Mouse (Mus musculus) neural tube, embryonic 15.5 days (tissue): ENCODE measurements at regions not wholly inside any gene's neighbourhood (a gene's known extent, or its start where the extent isn't known, plus 50 kb on each side); places are given as distances from the start of the nearest gene placed in this dataset.

Experiments
- ATAC-seq: fragments of 200-750 bp; cut with Nextera tagmentation; 2 replicates; pipeline ENCODE4 v1.8.0; 2017; ENCODE audit warnings: mild to moderate bottlenecking, moderate TSS enrichment, moderate library complexity; ENCODE audit not compliant: low FRiP score
- H3K27ac ChIP-seq: fragments of 300-500 bp; sonication (generic); replicated peaks from 2 replicates; pipeline ENCODE4 v1.5.1; 2015; ENCODE audit warnings: mild to moderate bottlenecking, inconsistent platforms
- H3K27me3 ChIP-seq: fragments of 300-500 bp; sonication (generic); replicated peaks from 2 replicates; pipeline ENCODE4 v1.6.1; 2015; ENCODE audit warnings: inconsistent platforms
- H3K36me3 ChIP-seq: fragments of 300-500 bp; sonication (generic); 2 replicates; pipeline ENCODE4 v1.6.1; 2015; ENCODE audit warnings: inconsistent platforms
- H3K4me1 ChIP-seq: fragments of 300-500 bp; sonication (generic); 2 replicates; pipeline ENCODE4 v1.6.1; 2015; ENCODE audit warnings: inconsistent platforms
- H3K4me2 ChIP-seq: fragments of 300-500 bp; sonication (generic); 2 replicates; pipeline ENCODE4 v1.6.1; 2015; ENCODE audit warnings: inconsistent platforms, mild to moderate bottlenecking, moderate library complexity
- H3K4me3 ChIP-seq: fragments of 300-500 bp; sonication (generic); replicated peaks from 2 replicates; pipeline ENCODE4 v1.5.1; 2015; ENCODE audit warnings: mild to moderate bottlenecking, inconsistent platforms
- H3K9ac ChIP-seq: fragments of 300-500 bp; sonication (generic); replicated peaks from 2 replicates; pipeline ENCODE4 v1.6.1; 2015; ENCODE audit warnings: mild to moderate bottlenecking, inconsistent platforms
- H3K9me3 ChIP-seq: fragments of 300-500 bp; sonication (generic); replicated peaks from 2 replicates; pipeline ENCODE4 v1.6.1; 2016; ENCODE audit warnings: inconsistent platforms
- WGBS: fragments of 180-500 bp; shearing (Covaris S2); methylation state at CpG from one replicate; pipeline ENCODE4 v1.1.7; 2015; ENCODE audit warnings: mixed read lengths; 5-methylcytosine and 5-hydroxymethylcytosine counted together

DNA sequence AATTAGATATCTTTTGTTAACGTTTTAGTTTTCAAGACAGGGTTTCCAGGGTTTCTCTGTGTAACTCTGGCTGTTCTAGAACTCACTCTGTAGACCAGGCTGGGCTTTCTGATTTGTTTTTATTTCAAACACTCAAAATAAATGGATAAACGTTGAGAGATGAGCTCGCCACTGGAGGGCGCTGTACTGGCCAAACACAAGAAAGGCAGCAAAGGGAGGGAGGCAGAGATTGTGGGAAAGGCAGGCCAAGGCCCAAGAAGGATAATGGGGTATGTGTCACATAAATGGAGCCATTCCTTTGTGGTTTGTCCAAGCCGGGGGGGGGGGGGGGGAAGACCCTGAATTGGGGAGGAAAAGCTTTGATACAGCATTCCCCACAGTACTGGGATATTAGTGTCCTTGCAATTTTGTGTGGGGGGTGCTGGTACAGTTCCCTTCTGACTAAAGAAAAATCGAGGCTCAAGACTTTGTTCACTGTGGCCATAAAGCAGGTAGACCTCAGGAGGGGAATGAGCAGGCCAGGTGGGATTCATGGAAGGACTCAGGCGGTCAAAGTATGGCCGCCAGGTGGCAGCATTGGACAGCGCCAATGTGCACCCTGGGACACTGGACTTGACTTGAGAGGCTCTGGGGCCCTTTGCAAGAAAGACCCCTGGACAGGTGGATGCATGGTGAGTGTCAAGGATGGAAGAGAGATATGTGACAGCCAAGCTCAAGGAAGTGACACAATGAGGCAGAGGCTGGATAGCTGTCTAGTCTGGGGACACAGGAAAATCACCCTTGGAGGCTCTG lies 69.7 kb upstream of the Col1a1 start:
- Histone ChIP-seq H3K4me1 (no peaks in the 10 kb centered on the region), H3K4me2 (no peak overlapping the region), H3K4me3 (no peak overlapping the region), H3K9ac (no peak overlapping the region), H3K27ac (no peak overlapping the region), H3K27me3 (no peaks in the 10 kb centered on the region; the same call in 1 of the 2 replicates), H3K9me3 (no peaks in the 10 kb centered on the region), H3K36me3 (no peaks in the 10 kb centered on the region)
- 20% methylated on average over 9 of the region's 9 CpGs for WGBS
- ATAC-seq: no peak

GRCm38 (mm10) chr11:94850129-94850528 lies 67.6 kb upstream of the Tmem92 start:
- no peak overlapping the region for H3K9ac ChIP-seq
- WGBS: 98% methylated on average over 3 of the region's 3 CpGs
- no peak overlapping the region for H3K4me3 ChIP-seq
- H3K4me2 ChIP-seq: no peak overlapping the region
- no peak overlapping the region for H3K27ac ChIP-seq
- ATAC-seq: no peak
- no peaks in the 10 kb centered on the region for H3K4me1 ChIP-seq
- no peaks in the 10 kb centered on the region for H3K9me3 ChIP-seq
- no peaks in the 10 kb centered on the region for H3K36me3 ChIP-seq
- H3K27me3 ChIP-seq: no peaks in the 10 kb centered on the region

- ATAC-seq: no peak
- Histone ChIP-seq H3K4me3 (no peak overlapping the region), H3K9me3 (no peaks in the 10 kb centered on the region), H3K36me3 (no peaks in the 10 kb centered on the region), H3K4me2 (no peak overlapping the region), H3K27me3 (no peaks in the 10 kb centered on the region), H3K27ac (no peak overlapping the region), H3K4me1 (no peaks in the 10 kb centered on the region), H3K9ac (no peak overlapping the region)
These were observed 56.6 kb upstream of the Tmem92 start for GRCm38 (mm10) chr11:94839133-94839532.

DNA sequence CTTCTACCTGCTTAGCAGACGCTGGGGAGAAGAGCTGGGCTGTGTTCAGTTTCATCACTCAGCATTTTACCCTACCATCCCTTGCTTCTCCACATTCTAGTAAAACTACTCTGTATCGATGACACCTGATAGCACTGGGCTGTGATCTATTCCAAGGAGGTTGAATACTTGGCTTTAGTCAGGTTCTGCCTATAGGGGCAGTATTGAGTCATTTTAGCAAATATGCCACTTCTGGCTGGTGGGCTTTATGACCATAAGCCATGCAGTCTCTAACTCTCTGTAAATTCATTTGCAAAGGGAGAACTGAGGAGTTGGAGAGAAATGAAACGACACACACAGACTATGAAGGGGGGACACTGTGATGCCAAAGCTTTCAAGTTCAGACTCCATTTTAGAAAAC lies 55.6 kb upstream of the Tmem92 start:
- WGBS: 72% methylated on average over 3 of the region's 3 CpGs
- Histone ChIP-seq H3K9ac (no peak overlapping the region), H3K4me3 (no peak overlapping the region), H3K9me3 (no peaks in the 10 kb centered on the region), H3K27ac (no peak overlapping the region), H3K4me1 (no peaks in the 10 kb centered on the region), H3K27me3 (no peaks in the 10 kb centered on the region), H3K4me2 (no peak overlapping the region), H3K36me3 (no peaks in the 10 kb centered on the region)
- ATAC-seq: no peak

GRCm38 (mm10) chr11:94836347-94836746 lies 53.8 kb upstream of the Tmem92 start:
- no peak for ATAC-seq
- Histone ChIP-seq H3K27me3 (no peaks in the 10 kb centered on the region), H3K4me3 (no peak overlapping the region), H3K9ac (no peak overlapping the region), H3K27ac (no peak overlapping the region), H3K9me3 (no peaks in the 10 kb centered on the region), H3K36me3 (no peaks in the 10 kb centered on the region), H3K4me1 (no peaks in the 10 kb centered on the region), H3K4me2 (no peak overlapping the region)

DNA sequence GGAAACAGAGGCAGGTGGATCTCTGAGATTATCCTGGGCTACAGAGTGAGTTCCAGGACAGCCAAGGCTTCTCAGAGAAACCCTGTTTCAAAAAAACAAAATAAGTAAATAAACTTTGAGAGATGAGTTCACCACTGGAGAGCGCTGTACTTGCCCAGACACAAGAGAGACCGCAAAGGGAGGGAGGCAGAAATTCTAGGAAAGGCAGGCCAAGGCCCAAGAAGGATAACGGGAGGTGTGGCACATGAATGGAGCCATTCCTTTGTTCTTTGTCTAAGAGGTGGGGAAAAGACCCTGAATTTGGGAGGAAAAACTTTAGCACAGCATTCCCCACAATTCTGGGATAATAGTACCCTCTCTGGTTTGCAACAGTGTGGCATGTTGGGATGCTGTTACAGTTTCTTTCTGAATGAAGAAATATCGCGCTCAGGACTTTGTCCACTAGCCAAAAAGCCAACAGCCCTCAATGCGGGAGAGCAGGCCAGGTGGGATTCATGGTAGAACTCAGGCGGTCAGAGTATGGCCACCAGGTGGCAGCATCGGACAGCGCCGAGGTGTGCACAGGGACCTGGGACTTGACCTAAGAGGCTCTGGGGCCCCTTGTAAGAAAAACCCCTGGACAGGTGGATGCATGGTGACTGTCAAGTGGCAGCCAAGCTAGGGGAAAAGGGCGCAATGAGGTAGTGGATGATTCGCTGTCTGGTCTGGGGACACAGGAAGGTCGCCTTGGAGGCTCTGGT lies 49.9 kb upstream of the Tmem92 start:
- no peak for ATAC-seq
- no peak overlapping the region for H3K9ac ChIP-seq
- no peak overlapping the region for H3K27ac ChIP-seq
- H3K4me3 ChIP-seq: no peak overlapping the region
- no peaks in the 10 kb centered on the region for H3K4me1 ChIP-seq
- no peaks in the 10 kb centered on the region for H3K36me3 ChIP-seq
- 34% methylated on average over 13 of the region's 13 CpGs for WGBS
- H3K27me3 ChIP-seq: no peaks in the 10 kb centered on the region
- no peaks in the 10 kb centered on the region for H3K9me3 ChIP-seq
- H3K4me2 ChIP-seq: no peak overlapping the region
